Mouse (Mus musculus) lung, postnatal 36 days (tissue): ENCODE results near the gene Hadhb.
A peak's percentile ranks its signal among the peaks of the same experiment; 100 is the strongest.

ENCODE experiments used
- DNase-seq: peaks from one replicate; pipeline ENCODE4 v3.0.0; 2022; ENCODE audit warnings: mixed read lengths

The Hadhb gene

GRCm38 (mm10) chr5:30131246-30131645 is 23.8 kb upstream of the Hadhb start:
- no peak for DNase-seq

- DNase-seq = peak; percentile 9
Observed at GRCm38 (mm10) chr5:30132173-30132572, 22.9 kb upstream of the Hadhb start.

- no peak for DNase-seq
Observed at GRCm38 (mm10) chr5:30135711-30136231, 19.3 kb upstream of the Hadhb start.

- DNase-seq = no peak
Observed at GRCm38 (mm10) chr5:30137271-30137670, 17.8 kb upstream of the Hadhb start.

- no peak for DNase-seq
Observed at GRCm38 (mm10) chr5:30138193-30138592, 16.9 kb upstream of the Hadhb start.

GRCm38 (mm10) chr5:30146526-30146925 is 8.5 kb upstream of the Hadhb start:
- no peak for DNase-seq

GRCm38 (mm10) chr5:30148133-30148920 is 6.7 kb upstream of the Hadhb start:
- DNase-seq = no peak

- DNase-seq = peak; percentile 26
Observed at GRCm38 (mm10) chr5:30152007-30152406, 3.0 kb upstream of the Hadhb start.

GRCm38 (mm10) chr5:30152413-30152812 is 2.6 kb upstream of the Hadhb start:
- no peak for DNase-seq

- no peak for DNase-seq
Observed at GRCm38 (mm10) chr5:30153222-30153621, 1.8 kb upstream of the Hadhb start.

GRCm38 (mm10) chr5:30154013-30154412 is 1.0 kb upstream of the Hadhb start:
- DNase-seq = no peak

- no peak for DNase-seq
Observed at GRCm38 (mm10) chr5:30155395-30155792, 346 bp downstream of the Hadhb start.

GRCm38 (mm10) chr5:30155821-30156629 is 977 bp downstream of the Hadhb start:
- DNase-seq = peak; percentile 19

- DNase-seq = peak; percentile 29
Observed at GRCm38 (mm10) chr5:30159601-30160000, 4.6 kb downstream of the Hadhb start.

- DNase-seq = no peak
Observed at GRCm38 (mm10) chr5:30161836-30162235, 6.8 kb downstream of the Hadhb start.

- DNase-seq = no peak
Observed at GRCm38 (mm10) chr5:30162339-30162738, 7.3 kb downstream of the Hadhb start.

GRCm38 (mm10) chr5:30165234-30165946 is 10.3 kb downstream of the Hadhb start:
- no peak for DNase-seq

- peak; percentile 17 for DNase-seq
Observed at GRCm38 (mm10) chr5:30170303-30170940, 15.4 kb downstream of the Hadhb start.

- no peak for DNase-seq
Observed at GRCm38 (mm10) chr5:30172115-30172514, 17.1 kb downstream of the Hadhb start.

- DNase-seq = no peak
Observed at GRCm38 (mm10) chr5:30172931-30173692, 18.1 kb downstream of the Hadhb start.

GRCm38 (mm10) chr5:30175811-30176210 is 20.8 kb downstream of the Hadhb start:
- DNase-seq = no peak
